Mouse (Mus musculus): ENCODE results near the gene Cib3.
A peak's percentile ranks its signal among the peaks of the same experiment; 100 is the strongest.

Gene Cib3

GRCm38 (mm10) chr8:72210710-72211109, 1.9 kb downstream of the Cib3 start:
- DNase-seq (ENCODE audit: low spot score): no peak

- no peak for DNase-seq (ENCODE audit: low spot score)
These were observed 2.4 kb downstream of the Cib3 start for GRCm38 (mm10) chr8:72210222-72210621.

GRCm38 (mm10) chr8:72208582-72208981, 4.1 kb downstream of the Cib3 start:
- no peak for DNase-seq (ENCODE audit: low spot score)

GRCm38 (mm10) chr8:72197997-72198396, 14.6 kb downstream of the Cib3 start:
- no peak for DNase-seq (ENCODE audit: low spot score)

- no peak for DNase-seq (ENCODE audit: low spot score)
These were observed 20.6 kb downstream of the Cib3 start for GRCm38 (mm10) chr8:72192065-72192464.

- DNase-seq (ENCODE audit: low spot score): no peak
These were observed 22.5 kb downstream of the Cib3 start for GRCm38 (mm10) chr8:72190215-72190539.

- no peak for DNase-seq (ENCODE audit: low spot score)
These were observed 23.0 kb downstream of the Cib3 start, which contains the start of gene Hsh2d for GRCm38 (mm10) chr8:72189417-72190214. TSS of gene Hsh2d (plus strand) at chr8:72189638.

GRCm38 (mm10) chr8:72187793-72188331, 24.8 kb downstream of the Cib3 start:
- DNase-seq (ENCODE audit: low spot score): no peak

GRCm38 (mm10) chr8:72183554-72184202, 29.0 kb downstream of the Cib3 start:
- DNase-seq (ENCODE audit: low spot score): no peak

- DNase-seq (ENCODE audit: low spot score): no peak
These were observed 35.2 kb downstream of the Cib3 start for GRCm38 (mm10) chr8:72177346-72177925.

- no peak for DNase-seq (ENCODE audit: low spot score)
These were observed 42.9 kb downstream of the Cib3 start for GRCm38 (mm10) chr8:72169681-72170249.

- DNase-seq (ENCODE audit: low spot score): no peak
These were observed 43.5 kb downstream of the Cib3 start for GRCm38 (mm10) chr8:72169098-72169668.

- no peak for DNase-seq (ENCODE audit: low spot score)
These were observed 49.8 kb downstream of the Cib3 start for GRCm38 (mm10) chr8:72162821-72163220.

GRCm38 (mm10) chr8:72160707-72161697, 51.6 kb downstream of the Cib3 start, which contains the start of gene Rab8a:
TSS of gene Rab8a (plus strand) at chr8:72161200.
- DNase-seq (ENCODE audit: low spot score): peak; percentile 99

GRCm38 (mm10) chr8:72160007-72160406, 52.6 kb downstream of the Cib3 start:
- DNase-seq (ENCODE audit: low spot score): no peak

GRCm38 (mm10) chr8:72158726-72159125, 53.9 kb downstream of the Cib3 start:
- no peak for DNase-seq (ENCODE audit: low spot score)

GRCm38 (mm10) chr8:72158096-72158495, 54.5 kb downstream of the Cib3 start:
- DNase-seq (ENCODE audit: low spot score): no peak

All from urinary bladder, postnatal 10 days (tissue).